Mouse (Mus musculus) mesoderm, embryonic 11.5 days (tissue): ENCODE data around the gene Dnase1l3.

Source experiments
- DNase-seq: peaks from one replicate; pipeline ENCODE4 v3.0.0-alpha.2; 2012; ENCODE audit warnings: low read depth, low spot score

The Dnase1l3 gene

DNA sequence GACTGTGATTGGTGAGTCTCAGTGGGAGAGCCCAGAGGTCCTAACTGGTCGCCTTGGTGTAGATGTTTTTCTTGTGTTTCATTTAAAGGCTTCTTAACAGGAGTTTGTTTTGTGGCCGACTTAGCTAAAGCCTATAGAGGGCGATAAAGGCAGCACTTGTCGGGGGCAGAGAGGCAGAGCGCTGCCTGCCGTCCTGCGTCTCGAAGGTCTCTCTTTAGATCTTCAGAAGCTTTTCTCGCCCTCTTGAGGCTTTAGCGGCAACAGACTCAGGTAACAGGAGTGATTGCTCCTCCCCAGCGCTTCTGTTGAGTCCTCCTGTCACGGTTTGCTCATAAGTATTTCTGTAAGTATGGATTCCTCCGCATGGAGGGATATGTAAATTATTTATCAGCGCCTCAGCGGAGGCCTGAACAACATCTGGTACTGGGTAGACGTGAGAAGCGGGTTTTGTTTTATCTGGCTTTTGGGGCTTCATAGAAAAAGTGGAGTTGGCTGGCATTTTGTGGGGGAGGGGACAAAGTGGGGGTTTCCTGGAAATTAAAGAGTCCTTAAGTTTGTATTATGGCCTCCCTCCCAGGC lies 57.2 kb downstream of the Dnase1l3 start:
- DNase-seq: peak; percentile 52

GRCm38 (mm10) chr14:7934166-7934565 lies 60.2 kb downstream of the Dnase1l3 start:
- no peak for DNase-seq

DNA sequence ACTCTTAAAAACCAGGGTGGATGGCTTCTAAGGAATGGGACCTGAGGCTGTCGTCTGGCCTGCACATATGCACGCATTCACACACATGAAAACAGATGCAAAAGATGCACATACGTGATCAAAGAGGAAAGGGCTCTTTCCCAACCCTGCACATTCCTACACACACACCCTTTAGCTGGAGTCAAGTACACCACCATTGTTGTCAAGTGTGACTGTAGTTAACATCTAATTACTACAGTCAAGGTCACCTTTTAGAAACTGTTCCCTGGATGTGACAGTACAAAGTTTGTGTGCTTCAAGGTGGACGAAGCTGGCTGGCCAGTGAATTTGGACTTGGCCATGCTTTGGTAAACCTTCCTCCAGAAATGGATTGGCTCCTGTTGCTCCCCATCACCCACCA lies 62.2 kb downstream of the Dnase1l3 start:
- DNase-seq: no peak

- no peak for DNase-seq
Observed at GRCm38 (mm10) chr14:7929029-7929428, 65.3 kb downstream of the Dnase1l3 start.

DNA sequence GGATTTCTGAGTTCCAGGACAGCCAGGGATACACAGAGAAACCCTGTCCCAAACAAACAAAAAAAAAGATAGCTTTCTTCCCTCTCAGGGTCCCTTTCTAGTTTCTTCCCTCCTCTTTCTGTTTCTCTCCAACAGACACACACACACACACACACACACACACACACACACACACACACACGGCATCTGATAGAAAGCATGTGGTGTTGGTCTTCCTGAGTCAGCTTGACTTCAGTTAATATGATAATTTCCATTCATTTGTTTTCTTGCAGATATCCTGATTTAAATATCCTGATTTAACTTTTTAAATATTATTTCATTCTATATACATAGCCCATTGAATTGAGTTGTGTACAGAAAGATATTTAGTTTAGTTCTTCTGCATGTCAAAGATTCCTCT lies 66.0 kb downstream of the Dnase1l3 start:
- DNase-seq: no peak

DNA sequence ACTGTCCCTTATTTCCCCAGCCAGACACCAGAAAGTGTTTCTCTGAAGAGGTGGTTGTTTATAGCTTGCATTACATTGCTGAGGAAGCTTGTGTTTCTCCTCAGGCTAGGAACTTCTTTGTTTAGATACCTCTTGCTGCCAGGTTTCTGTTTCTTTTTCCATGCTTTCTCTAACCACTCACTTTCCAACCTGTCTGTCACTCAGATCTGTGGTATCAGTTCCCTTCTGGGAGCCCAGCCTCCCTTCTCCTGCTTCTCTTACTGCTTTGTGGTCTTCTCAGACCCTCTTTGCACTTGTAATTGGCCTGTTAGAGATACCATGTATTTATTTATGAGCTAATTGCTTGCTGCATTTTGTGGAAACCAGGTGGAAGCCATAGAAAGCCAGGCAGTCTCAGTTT lies 70.7 kb downstream of the Dnase1l3 start:
- no peak for DNase-seq

- no peak for DNase-seq
Observed at GRCm38 (mm10) chr14:7921459-7921858, 72.9 kb downstream of the Dnase1l3 start.

DNA sequence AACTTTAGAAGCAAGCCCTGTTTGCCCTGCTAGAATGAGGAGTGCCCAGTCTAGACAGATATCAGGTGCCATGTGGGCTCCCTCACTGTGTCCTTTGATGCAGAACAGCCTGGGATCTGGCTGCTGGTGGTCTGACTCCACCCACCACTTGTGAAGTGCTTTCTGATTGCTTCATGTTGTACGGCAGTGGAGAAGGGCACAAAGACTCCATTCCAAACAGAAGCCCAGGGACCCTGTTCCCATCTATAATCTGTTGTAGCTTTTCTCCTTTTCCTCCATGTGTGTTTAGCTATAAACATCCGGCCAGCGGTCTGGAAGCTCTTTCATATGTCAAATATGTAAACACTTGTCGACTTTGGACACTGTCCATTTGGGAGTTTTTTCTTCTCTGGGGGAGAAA lies 74.5 kb downstream of the Dnase1l3 start:
- DNase-seq: no peak

- DNase-seq: no peak
Observed at GRCm38 (mm10) chr14:7919309-7919708, 75.1 kb downstream of the Dnase1l3 start.

DNA sequence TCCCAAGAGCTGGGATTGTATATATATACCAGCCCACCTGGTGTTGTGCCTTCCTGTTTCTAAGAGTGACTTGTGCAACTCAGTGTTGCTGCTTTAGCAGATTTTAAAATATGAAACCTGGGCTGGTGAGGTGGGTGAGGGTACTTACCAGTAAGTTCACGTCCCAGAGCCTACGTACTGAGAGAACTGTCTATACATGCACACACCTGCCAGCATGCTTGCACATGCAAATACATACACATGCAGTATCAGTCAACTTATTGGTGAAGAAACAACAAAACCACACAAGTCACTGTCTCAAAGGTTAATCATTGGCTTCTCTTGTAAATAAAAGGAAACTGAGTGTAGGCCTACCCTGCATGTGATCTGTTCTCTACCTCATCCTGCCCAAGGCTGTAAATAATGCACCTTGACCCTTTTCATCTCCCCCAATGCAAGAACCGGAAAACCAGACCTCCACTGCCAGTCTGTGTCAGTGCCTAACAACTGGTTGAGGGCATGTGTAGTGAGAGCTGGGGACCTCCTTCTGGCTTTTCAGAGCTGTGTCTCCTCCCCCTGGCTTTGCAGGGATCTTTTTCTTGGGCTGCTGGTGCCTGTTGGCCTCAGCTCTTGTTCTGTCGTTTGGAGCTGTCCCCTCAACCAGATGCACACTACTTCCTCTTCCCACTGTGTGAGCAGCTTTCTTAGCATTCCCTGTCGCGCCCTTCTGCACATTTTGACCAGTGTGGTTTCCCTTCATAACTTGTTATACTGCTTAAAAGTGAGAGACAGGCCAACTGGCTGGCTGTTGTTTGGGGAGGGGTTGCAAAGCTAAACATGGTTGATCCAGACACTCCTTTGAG lies 76.0 kb downstream of the Dnase1l3 start:
- no peak for DNase-seq
